Mouse (Mus musculus) hindbrain, embryonic 16.5 days (tissue): ENCODE data around the gene Fam19a3. TPM values are rescaled to one million over a fixed set of nuclear protein-coding genes. Genes with fewer than 3 reads are reported as not detected.

Experiments
- polyA plus RNA-seq: library from polyadenylated mRNA; unstranded; fragments of >200 nt; fragmentation: Nextera tagmentation; extraction: Ambion mirVana; gene quantifications from 2 replicates; pipeline ENCODE4 v1.2.1, GENCODE M21; 2015

Fam19a3 gene
- polyA plus RNA-seq, 1 experiment from 2014 or later = 0.05 TPM

Other genes starting within 250 kb of the Fam19a3 start
- gene Slc16a1, start 143.2 kb downstream of the Fam19a3 start, polyA plus RNA-seq = 12.6 and 12.7 TPM in 2 replicates
- gene Ppm1j, start 784 bp downstream of the Fam19a3 start, polyA plus RNA-seq = 0.89 and 2.5 TPM in 2 replicates
- gene Rhoc, start 6.5 kb upstream of the Fam19a3 start, polyA plus RNA-seq = 65.1 and 67.0 TPM in 2 replicates
- gene Mov10, start 36.7 kb upstream of the Fam19a3 start, polyA plus RNA-seq = 9.1 and 12.4 TPM in 2 replicates
- 29.9 and 30.2 TPM in 2 replicates for gene St7l, start 82.2 kb upstream of the Fam19a3 start, polyA plus RNA-seq
- gene Capza1, start 82.7 kb upstream of the Fam19a3 start, polyA plus RNA-seq = 141 and 155 TPM in 2 replicates
- gene Wnt2b, start 180.1 kb upstream of the Fam19a3 start, polyA plus RNA-seq = 0.78 and 0.80 TPM in 2 replicates